Mouse (Mus musculus) skeletal muscle tissue, adult 2 months (tissue): ENCODE measurements around the gene Sri.
"Not testable (repeated sequence)": the region's sequence is repeated elsewhere in the genome, so short reads cannot be mapped to it uniquely, and the experiment has no call there.

Source experiments
- DNase-seq: peaks from one replicate; pipeline ENCODE4 v3.0.0-alpha.2; 2012; ENCODE audit warnings: low read depth, low spot score

Gene Sri

GRCm38 (mm10) chr5:8045855-8046254, at the start of gene Sri:
Sri (plus strand) TSS chr5:8046078.
- no peak for DNase-seq

GRCm38 (mm10) chr5:7996401-7997044, 49.4 kb upstream of the Sri start:
- no peak for DNase-seq

DNA sequence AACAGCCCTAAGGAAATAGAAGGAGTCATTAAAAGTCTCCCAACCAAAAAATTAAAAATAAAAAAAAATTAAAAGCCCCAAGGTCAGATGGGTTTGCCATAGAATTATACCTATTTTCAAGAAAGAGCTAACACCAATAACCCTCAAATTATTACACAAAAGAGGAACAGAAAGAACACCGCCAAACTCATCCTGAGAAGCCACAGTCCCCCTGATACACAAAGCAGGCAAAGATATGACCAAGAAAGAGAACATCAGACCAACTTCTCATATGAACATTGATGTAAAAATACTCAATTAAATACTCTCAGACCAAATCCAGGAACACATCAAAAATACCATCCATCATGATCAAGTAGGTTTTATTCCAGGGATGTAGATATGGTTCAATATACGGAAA, 48.8 kb upstream of the Sri start:
- no peak for DNase-seq

DNA sequence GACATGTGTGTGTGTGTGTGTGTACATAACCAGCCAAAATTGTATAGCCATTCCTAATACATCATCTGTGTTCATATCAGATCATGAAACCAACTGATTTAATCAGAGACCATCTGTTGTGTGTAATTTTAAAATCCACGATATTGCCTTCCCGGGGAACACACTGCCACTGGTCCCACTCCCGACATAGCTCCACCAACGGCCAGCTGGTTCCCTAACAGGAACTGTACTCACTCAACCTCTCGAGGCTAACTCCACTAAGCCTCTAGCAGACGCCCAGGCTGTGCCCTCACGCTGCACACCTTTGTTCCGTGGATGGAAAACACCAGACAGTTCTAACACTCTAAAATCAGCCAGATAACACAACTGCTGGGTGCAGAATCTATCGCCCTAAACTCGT, 45.4 kb upstream of the Sri start:
- DNase-seq, result no peak

DNA sequence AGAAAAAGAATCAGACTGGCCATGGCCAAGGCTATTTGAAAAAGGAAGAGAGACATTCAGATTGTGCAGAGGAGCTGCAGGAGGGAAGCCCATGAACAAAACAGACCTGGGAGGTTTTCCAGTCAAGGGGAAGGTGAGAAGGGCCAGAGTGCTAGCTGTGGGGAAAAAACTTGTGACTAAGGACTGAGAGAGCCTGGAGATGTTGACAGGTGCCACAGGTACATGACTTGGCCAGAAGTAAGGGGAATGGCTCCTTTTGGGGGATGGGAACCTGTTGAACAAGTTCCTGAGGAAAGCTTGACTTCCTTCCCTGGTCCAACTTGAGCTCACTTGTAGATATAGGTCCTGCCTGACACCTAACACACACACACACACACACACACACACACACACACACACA, 43.1 kb upstream of the Sri start:
- DNase-seq, result no peak

- DNase-seq, result no peak
These were observed 32.6 kb upstream of the Sri start for GRCm38 (mm10) chr5:8013276-8013675.

DNA sequence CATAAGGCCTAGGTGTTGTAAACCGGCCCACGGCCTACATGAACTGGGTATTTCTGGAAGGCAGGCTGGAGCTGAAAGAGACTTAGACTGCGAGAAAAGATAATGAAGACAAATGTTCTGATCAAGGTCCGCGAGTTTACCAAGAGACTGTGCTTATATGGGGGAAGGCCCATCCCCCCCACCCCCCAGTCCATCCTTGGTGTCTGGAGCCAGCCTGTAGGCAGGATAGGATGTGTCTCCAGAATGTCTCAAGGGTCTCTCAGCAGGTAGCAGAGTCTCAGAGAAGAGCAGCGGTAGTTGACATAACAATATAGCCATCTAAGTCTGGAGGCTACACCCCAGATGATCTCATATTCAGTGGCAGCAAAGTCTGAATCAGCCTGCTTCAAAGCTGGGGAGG, 11.3 kb upstream of the Sri start:
- not testable (repeated sequence) for DNase-seq

DNA sequence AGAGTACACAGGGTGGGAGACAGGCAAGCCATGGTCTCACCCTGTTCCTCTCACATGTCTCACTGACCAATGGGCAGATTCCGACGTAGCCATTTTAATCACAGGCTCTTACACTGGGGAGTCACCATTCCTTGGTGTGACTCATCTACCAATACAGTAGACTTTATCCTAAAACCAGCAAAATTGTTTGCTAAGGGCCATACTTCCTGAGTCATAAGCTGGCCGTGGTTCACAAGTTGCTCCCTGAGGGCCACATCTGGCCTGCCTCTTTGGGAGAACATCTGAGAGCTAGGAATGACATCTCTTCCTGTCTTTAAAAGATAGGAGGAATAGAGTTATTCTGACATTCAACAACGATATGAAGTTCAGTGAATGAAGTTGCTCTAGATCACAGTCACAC, 7.9 kb downstream of the Sri start:
- peak; percentile 13 for DNase-seq

- DNase-seq, result no peak
These were observed 9.8 kb downstream of the Sri start for GRCm38 (mm10) chr5:8055721-8056129.

- peak; percentile 34 for DNase-seq
These were observed 10.5 kb downstream of the Sri start for GRCm38 (mm10) chr5:8056141-8057017.

GRCm38 (mm10) chr5:8057018-8057323, 11.1 kb downstream of the Sri start:
- DNase-seq, result no peak

DNA sequence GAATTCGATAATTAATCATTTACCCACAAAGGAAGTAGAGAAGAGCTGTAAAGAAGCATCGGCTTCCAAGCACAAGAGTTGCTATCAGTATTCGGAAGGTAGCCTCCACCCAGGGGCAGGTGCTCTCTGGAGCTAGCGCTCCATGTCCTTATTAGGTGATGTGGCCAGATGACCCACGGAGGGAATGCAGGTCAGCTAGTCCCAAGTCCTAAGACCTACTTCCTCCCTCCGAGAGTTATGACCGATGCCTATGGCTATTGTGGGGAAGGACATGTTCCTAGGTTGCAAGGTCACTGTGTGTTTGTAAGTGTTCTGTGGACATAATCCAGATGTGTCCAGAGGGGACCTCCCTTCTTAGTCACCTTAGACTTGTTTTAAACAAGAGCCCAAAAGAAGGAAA, 12.2 kb downstream of the Sri start:
- DNase-seq, result no peak

DNA sequence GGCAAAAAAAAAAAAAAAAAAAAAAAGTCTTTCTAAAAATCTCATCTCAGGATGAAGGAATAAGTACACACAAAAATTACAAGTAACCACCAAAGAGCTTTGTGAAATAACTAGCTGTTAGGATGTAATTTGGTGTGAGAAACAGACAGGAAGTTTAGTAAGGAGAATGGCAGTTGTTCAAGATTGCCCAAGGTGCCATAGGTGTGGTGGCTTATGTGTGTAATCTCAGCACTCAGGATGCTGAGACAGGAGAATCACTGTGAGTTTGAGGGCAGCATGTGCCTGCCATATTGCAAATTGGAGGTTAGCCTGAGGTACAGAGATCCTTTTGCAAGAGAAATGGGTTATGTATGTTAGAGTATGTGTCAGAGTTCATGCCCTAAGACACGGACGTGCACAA, 16.6 kb downstream of the Sri start:
- no peak for DNase-seq

DNA sequence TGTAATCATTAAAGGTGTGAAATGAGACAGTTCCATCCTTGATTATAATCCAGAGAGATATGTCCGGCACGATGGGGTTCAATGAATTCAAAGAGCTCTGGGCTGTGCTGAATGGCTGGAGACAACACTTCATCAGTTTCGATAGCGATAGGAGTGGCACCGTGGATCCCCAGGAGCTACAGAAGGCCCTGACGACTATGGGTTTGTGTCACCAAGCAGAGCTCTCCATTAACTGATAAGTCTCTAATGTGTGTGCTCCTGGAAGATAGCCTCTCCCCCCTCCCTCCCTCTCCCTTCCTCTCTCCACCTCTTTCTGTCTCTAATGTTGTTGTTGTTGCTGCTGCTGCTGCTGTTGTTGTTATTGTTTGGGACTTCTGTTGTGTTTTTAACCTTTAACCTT, 17.3 kb downstream of the Sri start:
- no peak for DNase-seq

- DNase-seq, result no peak
These were observed 27.5 kb downstream of the Sri start for GRCm38 (mm10) chr5:8073406-8073805.

GRCm38 (mm10) chr5:8073901-8074561, 28.2 kb downstream of the Sri start:
- no peak for DNase-seq

DNA sequence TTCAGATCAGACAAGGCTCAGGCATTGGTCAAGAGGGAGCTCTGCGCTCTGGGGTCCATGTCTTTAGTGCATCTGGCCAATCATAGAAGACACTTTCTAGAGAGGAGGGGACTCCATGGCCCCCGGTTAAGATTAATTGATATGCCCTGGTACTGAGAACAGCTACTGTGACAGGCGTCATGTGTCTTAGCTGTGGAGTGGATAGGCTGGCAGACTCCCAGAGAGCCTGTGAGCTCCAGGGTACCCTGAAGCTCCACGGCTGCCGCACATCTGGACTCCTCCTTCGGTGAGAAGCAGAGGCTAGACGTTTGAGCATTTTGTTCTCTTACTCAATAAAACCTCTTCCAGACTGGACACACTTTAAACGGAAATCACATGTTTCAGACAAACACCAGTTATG, 31.6 kb downstream of the Sri start:
- DNase-seq, result no peak

- DNase-seq, result no peak
These were observed 37.1 kb downstream of the Sri start for GRCm38 (mm10) chr5:8082800-8083509.

- no peak for DNase-seq
These were observed 39.8 kb downstream of the Sri start for GRCm38 (mm10) chr5:8085661-8086060.

DNA sequence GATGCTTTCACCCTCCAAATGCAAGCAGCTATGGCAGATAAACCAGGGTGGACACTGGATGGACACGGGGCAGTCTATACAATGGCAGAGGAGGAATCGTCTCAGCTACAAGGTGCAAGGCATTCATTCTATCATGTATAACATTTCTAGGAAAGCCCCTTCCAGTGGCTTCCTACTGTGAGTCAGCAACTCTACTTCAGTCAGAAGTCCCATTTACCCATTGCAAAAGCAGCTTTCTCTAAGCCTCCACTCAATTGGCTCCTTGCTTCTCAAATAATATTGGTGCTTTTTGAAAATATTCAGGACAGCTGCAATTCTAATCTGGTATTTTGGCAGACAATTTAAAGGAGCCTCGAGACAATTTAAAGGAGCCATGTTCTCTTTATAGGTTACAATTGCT, 42.3 kb downstream of the Sri start:
- DNase-seq, result no peak

DNA sequence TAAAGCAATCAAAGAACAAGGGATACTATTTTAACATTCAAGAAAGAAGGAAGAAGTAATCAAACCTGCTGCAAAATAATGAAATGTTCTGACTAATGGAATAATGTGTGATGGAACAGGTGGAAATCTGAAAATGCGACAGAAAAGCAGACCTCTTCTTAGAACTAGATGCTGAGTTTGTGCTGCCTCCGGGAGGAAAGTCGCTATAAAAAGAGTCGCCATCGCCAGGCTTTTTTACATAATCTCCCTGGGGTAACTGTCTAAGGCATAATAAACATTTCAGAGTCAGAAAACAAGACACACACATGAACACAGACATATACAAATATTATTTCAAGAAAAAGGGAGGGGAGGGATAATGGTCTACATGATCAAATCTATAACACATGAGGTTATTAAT, 49.0 kb downstream of the Sri start:
- no peak for DNase-seq

GRCm38 (mm10) chr5:8095689-8096088, 49.8 kb downstream of the Sri start:
- no peak for DNase-seq
